Mouse (Mus musculus) neural tube, embryonic 10.5 days (tissue): ENCODE data around the gene Pou2f3.

ENCODE experiments used
- DNase-seq: peaks from one replicate; pipeline ENCODE4 v3.0.0-alpha.2; 2017; ENCODE audit warnings: low spot score; ENCODE audit errors: extremely low spot score

Pou2f3 gene

GRCm38 (mm10) chr9:43231805-43232204 lies 21.6 kb upstream of the Pou2f3 start:
- no peak for DNase-seq

- no peak for DNase-seq
These were observed 20.7 kb upstream of the Pou2f3 start for GRCm38 (mm10) chr9:43230886-43231285.

DNA sequence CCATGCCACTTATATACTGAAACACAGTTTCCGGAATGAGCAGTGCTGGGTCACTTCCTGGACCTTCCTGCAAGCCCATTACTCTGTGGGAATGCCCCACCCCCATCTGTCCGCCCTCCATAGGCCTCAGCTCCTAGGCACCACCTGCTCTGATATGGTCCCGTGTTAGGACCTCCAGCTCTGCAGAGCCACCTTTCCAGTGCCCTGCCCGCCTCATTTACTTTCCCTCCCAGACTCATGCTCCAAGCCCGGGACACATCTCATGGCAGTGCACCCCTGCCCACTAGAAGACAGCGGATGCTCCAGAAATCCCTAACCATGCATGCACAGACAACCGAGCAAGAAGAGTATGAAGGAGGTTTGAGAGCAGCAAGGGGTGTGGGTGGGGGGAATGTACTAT lies 19.8 kb upstream of the Pou2f3 start:
- DNase-seq, result no peak

- no peak for DNase-seq
These were observed 19.3 kb upstream of the Pou2f3 start for GRCm38 (mm10) chr9:43229398-43229895.

DNA sequence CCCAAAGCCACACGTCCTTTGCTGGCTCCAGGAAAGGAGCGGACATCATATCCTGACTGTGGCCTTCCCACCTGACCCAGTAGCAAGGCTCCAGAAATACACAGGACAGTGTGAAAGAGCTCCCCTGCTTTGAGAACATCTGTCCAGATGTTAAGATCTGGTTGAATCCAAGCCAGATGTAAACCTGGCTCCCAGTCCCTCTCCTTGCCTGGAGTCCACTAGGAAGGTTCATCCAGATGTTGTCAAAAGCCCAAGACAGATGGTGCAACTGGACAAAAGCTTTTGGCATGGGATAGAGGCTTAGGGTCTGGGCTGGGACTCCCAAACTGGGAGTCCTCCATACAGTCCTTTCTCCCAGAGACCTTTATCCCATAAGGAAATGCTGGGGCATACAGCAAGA lies 18.6 kb upstream of the Pou2f3 start:
- DNase-seq, result no peak

GRCm38 (mm10) chr9:43227626-43228025 lies 17.5 kb upstream of the Pou2f3 start:
- no peak for DNase-seq

DNA sequence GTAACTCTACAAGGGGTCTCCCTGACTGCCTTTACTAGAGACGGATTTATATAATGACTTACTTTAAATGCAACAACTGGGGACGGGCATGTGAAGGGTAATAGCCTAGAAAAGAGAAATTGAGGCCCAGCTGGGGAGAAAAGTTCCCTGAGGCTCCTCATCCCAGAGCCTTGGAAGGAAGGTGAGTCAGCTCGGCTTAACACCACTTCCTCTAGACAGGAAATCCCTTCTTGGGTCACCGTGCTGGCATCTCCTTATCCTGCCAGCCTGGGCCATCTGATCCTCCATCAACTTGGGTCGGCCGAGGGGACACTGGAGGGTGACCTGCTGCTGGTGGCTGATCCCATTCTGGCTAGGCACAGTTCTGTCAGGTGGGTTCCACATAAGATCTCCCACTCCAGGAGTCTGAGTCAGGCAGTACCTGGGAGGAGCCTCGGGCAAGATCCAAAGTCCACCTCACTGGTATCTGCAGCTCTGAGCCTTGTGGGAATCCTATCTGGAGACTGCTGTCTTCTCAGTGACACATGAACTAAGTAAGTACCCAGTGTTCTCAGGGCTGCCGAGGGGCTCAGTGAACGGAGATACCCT lies 16.5 kb upstream of the Pou2f3 start:
- no peak for DNase-seq

DNA sequence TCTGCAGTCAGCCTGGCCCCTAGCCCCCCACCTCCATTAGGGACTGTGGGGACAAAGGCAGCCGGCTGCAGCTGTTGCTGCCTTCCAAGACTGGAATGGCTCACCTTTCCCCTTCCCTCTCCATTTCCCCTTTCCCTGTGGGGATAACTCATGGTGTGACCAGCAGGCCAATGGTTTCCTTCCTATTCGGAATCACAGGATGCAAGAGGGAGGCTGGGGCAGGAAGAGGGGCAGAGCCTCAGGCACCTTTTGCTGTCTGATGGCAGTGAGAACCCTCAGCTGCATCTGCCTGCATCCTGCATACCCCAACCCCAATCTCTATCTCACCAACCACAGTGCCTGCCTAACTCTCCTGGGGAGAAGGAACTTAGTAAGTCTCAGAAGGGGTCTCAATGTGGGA lies 15.3 kb upstream of the Pou2f3 start:
- DNase-seq, result no peak

- no peak for DNase-seq
These were observed 14.7 kb upstream of the Pou2f3 start for GRCm38 (mm10) chr9:43224771-43225355.

GRCm38 (mm10) chr9:43222429-43222715 lies 12.2 kb upstream of the Pou2f3 start:
- peak; percentile 52 for DNase-seq

GRCm38 (mm10) chr9:43221643-43222428 lies 11.7 kb upstream of the Pou2f3 start:
- DNase-seq, result peak; percentile 90

- DNase-seq, result peak; percentile 64
These were observed 742 bp upstream of the Pou2f3 start for GRCm38 (mm10) chr9:43210771-43211450.

- DNase-seq, result peak; percentile 33
These were observed 4.2 kb downstream of the Pou2f3 start for GRCm38 (mm10) chr9:43206022-43206390.

DNA sequence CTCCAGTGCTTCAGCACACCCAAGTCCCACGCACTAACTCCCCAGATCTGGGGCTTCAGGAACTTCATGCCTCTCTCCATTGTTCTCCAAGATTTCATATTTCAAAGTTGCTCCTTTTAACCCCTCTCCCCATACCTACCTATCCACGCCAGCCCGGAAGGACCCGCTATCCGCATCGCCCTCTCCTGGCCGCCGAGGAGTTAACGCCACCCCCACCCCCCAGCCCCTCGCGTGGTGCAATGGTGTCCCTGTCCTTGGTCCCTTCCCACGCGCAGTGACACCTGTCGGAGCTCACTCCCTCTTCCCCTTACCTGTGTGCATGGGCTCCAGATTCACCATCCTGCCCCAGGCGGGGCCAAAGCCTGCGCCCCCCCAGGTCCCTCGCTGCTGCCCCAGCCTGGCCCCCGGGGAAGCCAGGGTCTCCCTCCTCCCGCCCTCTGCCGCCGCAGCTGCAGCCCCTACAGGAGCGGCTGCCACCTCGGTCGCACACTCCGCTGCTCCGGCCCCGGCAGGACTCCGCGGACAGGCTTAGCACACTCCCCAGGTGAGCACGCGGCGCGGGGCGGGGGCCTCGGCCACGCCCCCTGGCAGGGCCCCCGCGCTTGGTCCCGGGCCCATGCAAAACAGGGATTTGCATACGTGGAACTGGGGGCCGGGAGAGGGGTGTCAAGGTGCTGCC lies 4.7 kb downstream of the Pou2f3 start:
- DNase-seq, result no peak

DNA sequence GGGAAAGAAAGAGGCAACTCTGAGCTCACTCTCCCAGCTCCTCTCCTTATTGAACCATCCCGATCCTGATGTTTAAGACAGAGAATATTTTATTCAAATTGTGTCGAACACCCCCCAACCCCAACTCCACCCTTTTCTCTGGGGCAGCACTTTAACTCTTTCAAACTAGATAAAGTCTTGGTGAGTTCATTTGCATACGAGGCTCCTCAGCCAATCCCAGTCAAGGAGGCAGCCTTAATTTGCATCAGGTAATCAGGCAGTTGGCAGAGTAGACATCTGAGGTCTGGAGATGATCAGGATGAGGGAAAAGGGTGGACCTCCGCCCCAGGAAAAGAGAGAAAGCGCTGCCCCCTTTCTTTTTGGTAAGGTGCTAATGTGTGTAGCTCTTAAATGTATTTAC lies 10.0 kb downstream of the Pou2f3 start:
- no peak for DNase-seq

GRCm38 (mm10) chr9:43194001-43194400 lies 16.2 kb downstream of the Pou2f3 start:
- DNase-seq, result no peak

DNA sequence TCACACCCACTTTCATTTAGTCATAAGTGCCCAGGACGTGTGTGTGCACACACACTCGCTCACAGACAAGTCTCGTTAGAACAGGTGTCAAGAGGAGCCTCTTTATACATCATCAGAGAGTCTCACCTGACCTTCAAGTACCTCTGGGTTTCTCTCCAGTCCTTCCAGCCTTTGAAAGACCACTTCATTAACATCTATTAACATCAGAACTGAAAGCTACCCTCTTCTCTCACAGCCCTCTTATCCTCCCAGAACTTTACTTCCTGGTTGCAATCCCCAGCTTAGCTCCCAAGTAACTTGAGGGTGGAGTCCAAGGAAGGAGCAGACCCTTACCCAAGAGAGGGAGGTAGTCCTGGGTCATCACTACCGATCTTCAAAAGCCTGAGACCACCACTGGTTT lies 18.6 kb downstream of the Pou2f3 start:
- no peak for DNase-seq

DNA sequence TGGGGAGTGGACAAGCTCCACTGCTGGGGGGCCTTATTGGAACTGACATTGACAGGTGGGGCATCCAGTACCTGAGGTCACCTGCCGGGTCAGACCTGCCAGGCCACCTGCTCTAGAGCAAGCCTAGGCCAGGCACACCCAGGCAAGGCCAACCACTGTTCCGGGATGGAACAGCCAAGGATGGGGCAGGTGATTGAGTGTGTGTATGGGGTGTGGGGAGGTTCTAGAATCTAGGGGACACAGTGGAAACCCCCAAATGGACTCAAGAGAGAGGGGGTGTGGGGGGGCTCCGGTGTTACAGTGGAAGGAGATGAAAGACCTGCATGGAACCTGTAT lies 21.2 kb downstream of the Pou2f3 start:
- DNase-seq, result no peak

GRCm38 (mm10) chr9:43188309-43189020 lies 21.7 kb downstream of the Pou2f3 start:
- no peak for DNase-seq

GRCm38 (mm10) chr9:43179614-43180013 lies 30.6 kb downstream of the Pou2f3 start:
- no peak for DNase-seq

GRCm38 (mm10) chr9:43178172-43178571 lies 32.0 kb downstream of the Pou2f3 start:
- DNase-seq, result no peak
